Mouse (Mus musculus): Measurements from ENCODE around the gene Ttc8. TPM values are rescaled to one million over a fixed set of nuclear protein-coding genes. Genes with fewer than 3 reads are reported as not detected.

Gene Ttc8
- polyA plus RNA-seq, 1 experiment = 9.6 TPM

GRCm38 (mm10) chr12:98994366-98994765 is 74.0 kb downstream of the Ttc8 start:
- H3K4me1 ChIP-seq (ENCODE audit: control insufficient read depth, insufficient read depth, low read length) = no peaks in the 10 kb centered on the region
- no peak overlapping the region for H3K27ac ChIP-seq (ENCODE audit: insufficient read depth, low read depth, low read length)
- no peak overlapping the region for H3K4me3 ChIP-seq (ENCODE audit: insufficient read depth, low read length)
- TF ChIP-seq POLR2A (IDR thresholded peaks at IDR 0.05; ENCODE audit: borderline replicate concordance, low read depth, low read length) = no peak
- TF ChIP-seq CTCF (IDR thresholded peaks at IDR 0.05; ENCODE audit: low read depth, low read length) = no peak

- H3K27ac ChIP-seq (ENCODE audit: insufficient read depth, low read depth, low read length) = no peak overlapping the region
- TF ChIP-seq POLR2A (IDR thresholded peaks at IDR 0.05; ENCODE audit: borderline replicate concordance, low read depth, low read length) (no peak), CTCF (IDR thresholded peaks at IDR 0.05; ENCODE audit: low read depth, low read length) (no peak)
- no peak overlapping the region for H3K4me3 ChIP-seq (ENCODE audit: insufficient read depth, low read length)
- H3K4me1 ChIP-seq (ENCODE audit: control insufficient read depth, insufficient read depth, low read length) = no peaks in the 10 kb centered on the region
Measured at GRCm38 (mm10) chr12:98995881-98996280, 75.5 kb downstream of the Ttc8 start.

- Histone ChIP-seq H3K4me3 (ENCODE audit: insufficient read depth, low read length) (no peak overlapping the region), H3K4me1 (ENCODE audit: control insufficient read depth, insufficient read depth, low read length) (no peaks in the 10 kb centered on the region), H3K27ac (ENCODE audit: insufficient read depth, low read depth, low read length) (no peak overlapping the region)
- TF ChIP-seq POLR2A (IDR thresholded peaks at IDR 0.05; ENCODE audit: borderline replicate concordance, low read depth, low read length) = no peak
- TF ChIP-seq CTCF (IDR thresholded peaks at IDR 0.05; ENCODE audit: low read depth, low read length) = no peak
Measured at GRCm38 (mm10) chr12:98996581-98996988, 76.2 kb downstream of the Ttc8 start.

GRCm38 (mm10) chr12:98997046-98997445 is 76.7 kb downstream of the Ttc8 start:
- TF ChIP-seq CTCF (IDR thresholded peaks at IDR 0.05; ENCODE audit: low read depth, low read length) (no peak), POLR2A (IDR thresholded peaks at IDR 0.05; ENCODE audit: borderline replicate concordance, low read depth, low read length) (no peak)
- Histone ChIP-seq H3K4me1 (ENCODE audit: control insufficient read depth, insufficient read depth, low read length) (no peaks in the 10 kb centered on the region), H3K4me3 (ENCODE audit: insufficient read depth, low read length) (no peak overlapping the region), H3K27ac (ENCODE audit: insufficient read depth, low read depth, low read length) (no peak overlapping the region)

GRCm38 (mm10) chr12:98998662-98999428 is 78.5 kb downstream of the Ttc8 start:
- no peaks in the 10 kb centered on the region for H3K4me1 ChIP-seq (ENCODE audit: control insufficient read depth, insufficient read depth, low read length)
- TF ChIP-seq CTCF (IDR thresholded peaks at IDR 0.05; ENCODE audit: low read depth, low read length) (no peak), POLR2A (IDR thresholded peaks at IDR 0.05; ENCODE audit: borderline replicate concordance, low read depth, low read length) (no peak)
- no peak overlapping the region for H3K27ac ChIP-seq (ENCODE audit: insufficient read depth, low read depth, low read length)
- H3K4me3 ChIP-seq (ENCODE audit: insufficient read depth, low read length) = no peak overlapping the region

GRCm38 (mm10) chr12:99000310-99000709 is 79.9 kb downstream of the Ttc8 start:
- TF ChIP-seq POLR2A (IDR thresholded peaks at IDR 0.05; ENCODE audit: borderline replicate concordance, low read depth, low read length) (no peak), CTCF (IDR thresholded peaks at IDR 0.05; ENCODE audit: low read depth, low read length) (no peak)
- Histone ChIP-seq H3K4me1 (ENCODE audit: control insufficient read depth, insufficient read depth, low read length) (no peaks in the 10 kb centered on the region), H3K4me3 (ENCODE audit: insufficient read depth, low read length) (no peak overlapping the region), H3K27ac (ENCODE audit: insufficient read depth, low read depth, low read length) (no peak overlapping the region)

- H3K4me1 ChIP-seq (ENCODE audit: control insufficient read depth, insufficient read depth, low read length) = no peaks in the 10 kb centered on the region
- no peak overlapping the region for H3K4me3 ChIP-seq (ENCODE audit: insufficient read depth, low read length)
- TF ChIP-seq POLR2A (IDR thresholded peaks at IDR 0.05; ENCODE audit: borderline replicate concordance, low read depth, low read length) (no peak), CTCF (IDR thresholded peaks at IDR 0.05; ENCODE audit: low read depth, low read length) (no peak)
- H3K27ac ChIP-seq (ENCODE audit: insufficient read depth, low read depth, low read length) = no peak overlapping the region
Measured at GRCm38 (mm10) chr12:99003046-99003445, 82.7 kb downstream of the Ttc8 start.

- no peaks in the 10 kb centered on the region for H3K4me1 ChIP-seq (ENCODE audit: control insufficient read depth, insufficient read depth, low read length)
- TF ChIP-seq POLR2A (IDR thresholded peaks at IDR 0.05; ENCODE audit: borderline replicate concordance, low read depth, low read length) (no peak), CTCF (IDR thresholded peaks at IDR 0.05; ENCODE audit: low read depth, low read length) (no peak)
- H3K27ac ChIP-seq (ENCODE audit: insufficient read depth, low read depth, low read length) = no peak overlapping the region
- H3K4me3 ChIP-seq (ENCODE audit: insufficient read depth, low read length) = no peak overlapping the region
Measured at GRCm38 (mm10) chr12:99004752-99005151, 84.4 kb downstream of the Ttc8 start.

- no peak overlapping the region for H3K4me3 ChIP-seq (ENCODE audit: insufficient read depth, low read length)
- TF ChIP-seq POLR2A (IDR thresholded peaks at IDR 0.05; ENCODE audit: borderline replicate concordance, low read depth, low read length) (no peak), CTCF (IDR thresholded peaks at IDR 0.05; ENCODE audit: low read depth, low read length) (no peak)
- H3K27ac ChIP-seq (ENCODE audit: insufficient read depth, low read depth, low read length) = no peak overlapping the region
- H3K4me1 ChIP-seq (ENCODE audit: control insufficient read depth, insufficient read depth, low read length) = no peaks in the 10 kb centered on the region
Measured at GRCm38 (mm10) chr12:99008786-99009185, 88.4 kb downstream of the Ttc8 start.

- TF ChIP-seq CTCF (IDR thresholded peaks at IDR 0.05; ENCODE audit: low read depth, low read length) = no peak
- no peak for TF ChIP-seq POLR2A (IDR thresholded peaks at IDR 0.05; ENCODE audit: borderline replicate concordance, low read depth, low read length)
- Histone ChIP-seq H3K27ac (ENCODE audit: insufficient read depth, low read depth, low read length) (no peak overlapping the region), H3K4me3 (ENCODE audit: insufficient read depth, low read length) (no peak overlapping the region), H3K4me1 (ENCODE audit: control insufficient read depth, insufficient read depth, low read length) (no peaks in the 10 kb centered on the region)
Measured at GRCm38 (mm10) chr12:99009430-99009829, 89.1 kb downstream of the Ttc8 start.
